Mouse (Mus musculus): Measurements from ENCODE around the gene Cox8c. TPM values are rescaled to one million over a fixed set of nuclear protein-coding genes. Genes with fewer than 3 reads are reported as not detected.
A peak's percentile ranks its signal among the peaks of the same experiment; 100 is the strongest.

The Cox8c gene
- polyA plus RNA-seq, 1 experiment from 2014 or later: not detected

DNA sequence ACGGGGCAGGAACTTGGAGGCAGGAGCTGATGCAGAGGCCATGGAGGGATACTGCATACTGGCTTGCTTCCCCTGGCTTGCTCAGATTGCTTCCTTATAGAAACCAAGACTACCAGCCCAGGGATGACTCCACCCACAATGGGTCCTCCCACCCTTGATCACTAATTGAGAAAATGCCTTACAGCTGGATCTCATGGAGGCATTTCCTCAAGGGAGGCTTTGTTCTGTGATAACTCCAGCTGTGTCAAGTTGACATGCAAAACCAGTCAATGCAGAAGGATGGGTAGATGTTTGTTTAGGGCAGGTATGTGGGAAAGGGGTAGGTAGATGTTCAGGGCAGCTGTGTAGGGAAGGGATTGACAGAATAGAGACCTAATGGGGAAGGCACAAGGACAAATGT is 31.2 kb downstream of the Cox8c start:
- no peaks in the 10 kb centered on the region for H3K4me1 ChIP-seq (ENCODE audit: insufficient read depth, low read depth, low read length)
- H3K36me3 ChIP-seq (ENCODE audit: insufficient read depth, low read length): no peaks in the 10 kb centered on the region
- DNase-seq (ENCODE audit: low spot score) (no peak), ATAC-seq (no peak)
- no peak overlapping the region for H3K9ac ChIP-seq (replicated peaks; ENCODE audit: low read depth)
- no peak for TF ChIP-seq CTCF (IDR thresholded peaks at IDR 0.05)
- TF ChIP-seq EP300 (IDR thresholded peaks at IDR 0.05): no peak
- no peak overlapping the region for H3K4me3 ChIP-seq (ENCODE audit: low read depth, low read length)
- 65% methylated on average over 1 of the region's 1 CpGs for WGBS
- H3K9me3 ChIP-seq (ENCODE audit: low read length): no peaks in the 10 kb centered on the region
- no peak overlapping the region for H3K4me2 ChIP-seq (replicated peaks; ENCODE audit: low read depth, low read length)
- H3K27ac ChIP-seq (ENCODE audit: low read length): no peak overlapping the region
- H3K27me3 ChIP-seq (replicated peaks; ENCODE audit: insufficient read depth, low read length): no peaks in the 10 kb centered on the region

DNA sequence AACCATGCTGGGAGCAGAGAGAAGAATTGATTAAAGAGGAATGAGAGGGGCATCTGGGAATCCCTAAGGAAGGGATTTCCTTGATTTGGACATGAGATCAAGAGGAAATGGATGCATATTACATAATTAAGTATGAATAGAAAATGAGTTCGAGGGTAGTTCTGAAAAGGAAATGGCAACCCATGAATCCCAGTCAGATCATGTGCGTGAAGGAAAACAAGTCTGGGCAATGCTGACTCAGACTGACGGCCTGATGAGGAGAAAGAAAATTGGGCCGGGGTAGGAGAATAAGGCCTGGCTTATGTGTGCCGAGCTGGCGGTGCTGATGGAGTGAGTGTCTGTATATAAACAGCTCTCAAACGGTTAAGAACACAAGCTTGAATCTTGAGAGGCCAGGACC is 31.7 kb downstream of the Cox8c start:
- no peaks in the 10 kb centered on the region for H3K27me3 ChIP-seq (replicated peaks; ENCODE audit: insufficient read depth, low read length)
- H3K27ac ChIP-seq (ENCODE audit: low read length): no peak overlapping the region
- no peak for ATAC-seq
- H3K4me2 ChIP-seq (replicated peaks; ENCODE audit: low read depth, low read length): no peak overlapping the region
- no peaks in the 10 kb centered on the region for H3K36me3 ChIP-seq (ENCODE audit: insufficient read depth, low read length)
- H3K4me3 ChIP-seq (ENCODE audit: low read depth, low read length): no peak overlapping the region
- H3K9ac ChIP-seq (replicated peaks; ENCODE audit: low read depth): no peak overlapping the region
- H3K4me1 ChIP-seq (ENCODE audit: insufficient read depth, low read depth, low read length): no peaks in the 10 kb centered on the region
- H3K9me3 ChIP-seq (ENCODE audit: low read length): no peaks in the 10 kb centered on the region
- 77% methylated on average over 7 of the region's 7 CpGs for WGBS
- DNase-seq (ENCODE audit: low spot score): no peak
- TF ChIP-seq EP300 (IDR thresholded peaks at IDR 0.05) (no peak), CTCF (IDR thresholded peaks at IDR 0.05) (no peak)

DNA sequence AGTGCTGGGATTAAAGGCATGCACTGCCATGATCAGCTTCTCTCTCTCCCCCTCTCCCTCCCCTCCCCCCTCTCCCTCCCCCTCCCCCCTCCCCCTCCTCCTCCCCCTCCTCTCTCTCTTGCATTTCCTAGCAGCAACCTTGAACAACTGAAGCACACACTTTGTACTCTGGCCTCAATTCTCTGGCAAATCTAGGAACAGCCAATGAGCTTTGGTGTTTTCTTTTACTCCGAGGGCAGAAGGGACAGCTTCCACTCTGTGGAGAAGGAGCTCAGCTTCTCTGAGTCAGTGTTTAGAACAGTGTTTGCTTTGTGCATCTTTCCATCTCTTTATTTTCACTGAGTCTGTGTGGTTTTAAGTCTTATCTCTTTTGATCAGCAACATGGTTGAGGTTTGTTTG is 36.8 kb downstream of the Cox8c start:
- Histone ChIP-seq H3K4me1 (ENCODE audit: insufficient read depth, low read depth, low read length) (no peaks in the 10 kb centered on the region), H3K27ac (ENCODE audit: low read length) (no peak overlapping the region), H3K36me3 (ENCODE audit: insufficient read depth, low read length) (no peaks in the 10 kb centered on the region), H3K9me3 (ENCODE audit: low read length) (no peaks in the 10 kb centered on the region), H3K27me3 (replicated peaks; ENCODE audit: insufficient read depth, low read length) (no peaks in the 10 kb centered on the region), H3K9ac (replicated peaks; ENCODE audit: low read depth) (no peak overlapping the region), H3K4me2 (replicated peaks; ENCODE audit: low read depth, low read length) (no peak overlapping the region), H3K4me3 (ENCODE audit: low read depth, low read length) (no peak overlapping the region)
- ATAC-seq (no peak), DNase-seq (ENCODE audit: low spot score) (no peak)
- TF ChIP-seq CTCF (IDR thresholded peaks at IDR 0.05) (no peak), EP300 (IDR thresholded peaks at IDR 0.05) (no peak)
- 14% methylated on average over 1 of the region's 1 CpGs for WGBS

DNA sequence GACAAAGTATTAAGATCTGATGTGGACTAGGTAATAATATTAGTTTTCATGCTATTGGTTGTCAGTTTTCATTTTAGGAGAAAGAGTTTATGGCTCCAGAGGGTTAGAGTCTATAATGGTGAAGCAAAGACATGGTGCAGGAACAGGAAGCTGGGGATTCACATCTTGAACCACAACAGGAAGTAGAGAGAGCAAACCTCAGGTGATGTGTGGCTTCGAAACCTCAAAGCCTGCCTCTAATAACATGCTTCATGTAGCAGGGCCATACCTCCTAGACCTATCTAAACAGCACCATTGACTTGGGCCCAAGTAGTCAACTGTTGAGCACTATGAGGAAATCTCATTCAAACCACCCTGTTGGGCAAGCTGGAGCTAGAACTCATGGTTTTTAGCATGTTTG is 46.5 kb downstream of the Cox8c start:
- Histone ChIP-seq H3K27me3 (replicated peaks; ENCODE audit: insufficient read depth, low read length) (peaks cover 7% of the 10 kb centered on the region; the same call in 1 of the 2 replicates), H3K27ac (ENCODE audit: low read length) (no peak overlapping the region), H3K4me1 (ENCODE audit: insufficient read depth, low read depth, low read length) (peaks cover 8% of the 10 kb centered on the region), H3K36me3 (ENCODE audit: insufficient read depth, low read length) (no peaks in the 10 kb centered on the region), H3K4me3 (ENCODE audit: low read depth, low read length) (no peak overlapping the region), H3K9me3 (ENCODE audit: low read length) (no peaks in the 10 kb centered on the region), H3K9ac (replicated peaks; ENCODE audit: low read depth) (no peak overlapping the region), H3K4me2 (replicated peaks; ENCODE audit: low read depth, low read length) (no peak overlapping the region)
- DNase-seq (ENCODE audit: low spot score) (no peak), ATAC-seq (no peak)
- no peak for TF ChIP-seq EP300 (IDR thresholded peaks at IDR 0.05)
- 87% methylated on average over 1 of the region's 1 CpGs for WGBS

DNA sequence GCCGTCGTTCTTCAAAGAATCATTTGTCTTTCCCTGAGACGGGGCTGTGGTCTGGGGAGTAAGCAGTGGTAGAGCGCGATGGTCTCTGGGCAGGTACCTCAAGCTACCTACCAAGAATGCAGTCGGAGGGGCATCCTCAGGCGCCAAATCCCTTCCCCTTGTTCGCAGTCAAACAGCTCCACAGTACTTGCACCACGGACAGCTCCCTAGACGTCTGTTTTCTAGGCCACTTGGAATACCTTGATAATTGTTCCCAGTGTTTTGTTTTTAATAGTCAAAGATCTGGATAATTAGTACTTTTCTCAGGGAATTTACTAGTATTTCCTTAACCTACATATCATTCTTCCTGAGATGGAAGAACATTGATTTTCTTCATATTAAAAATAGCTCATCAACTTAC is 48.7 kb downstream of the Cox8c start:
- Histone ChIP-seq H3K4me2 (replicated peaks; ENCODE audit: low read depth, low read length) (no peak overlapping the region), H3K27ac (ENCODE audit: low read length) (no peak overlapping the region), H3K9me3 (ENCODE audit: low read length) (no peaks in the 10 kb centered on the region), H3K36me3 (ENCODE audit: insufficient read depth, low read length) (no peaks in the 10 kb centered on the region), H3K27me3 (replicated peaks; ENCODE audit: insufficient read depth, low read length) (peaks cover 7% of the 10 kb centered on the region; the same call in 1 of the 2 replicates), H3K4me3 (ENCODE audit: low read depth, low read length) (no peak overlapping the region), H3K9ac (replicated peaks; ENCODE audit: low read depth) (no peak overlapping the region), H3K4me1 (ENCODE audit: insufficient read depth, low read depth, low read length) (peaks cover 8% of the 10 kb centered on the region)
- DNase-seq (ENCODE audit: low spot score) (no peak), ATAC-seq (no peak)
- TF ChIP-seq EP300 (IDR thresholded peaks at IDR 0.05) (no peak), CTCF (IDR thresholded peaks at IDR 0.05) (no peak)
- 22% methylated on average over 10 of the region's 10 CpGs for WGBS

DNA sequence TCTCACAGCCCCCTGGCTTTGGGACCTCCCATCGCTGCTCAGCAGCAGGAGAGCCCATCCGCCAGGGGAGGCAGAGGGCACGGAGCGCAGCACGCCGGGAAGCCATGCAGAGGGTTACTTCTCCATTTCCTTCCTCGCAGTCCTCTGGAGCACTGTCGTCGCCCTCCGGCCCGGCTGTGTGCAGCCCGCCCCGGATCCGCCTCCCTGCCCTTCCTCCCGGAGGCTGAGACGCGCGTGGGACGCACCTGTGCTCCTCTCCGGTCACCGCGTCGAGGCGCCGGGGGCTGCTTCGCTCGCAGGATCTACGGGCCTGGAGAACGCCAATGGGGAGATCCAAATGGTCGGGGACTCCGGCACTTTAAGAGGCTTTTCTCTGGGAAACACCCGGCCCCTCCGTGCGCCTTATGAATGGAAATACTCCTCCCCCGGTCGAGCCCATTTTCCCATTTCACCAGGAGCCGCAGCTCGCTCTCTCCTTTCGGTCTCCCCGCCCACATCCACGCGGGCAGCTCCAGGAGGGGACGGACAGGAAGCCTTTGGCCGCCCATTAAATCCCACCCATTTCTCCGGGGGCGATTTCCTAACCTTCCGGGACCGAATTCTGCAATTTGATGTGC is 49.8 kb downstream of the Cox8c start, which contains the start of gene Unc79:
Gene Unc79, plus strand, starts transcription at position 82 of the 617 bp plus-strand sequence.
- peaks cover 7% of the 10 kb centered on the region; the same call in 1 of the 2 replicates for H3K27me3 ChIP-seq (replicated peaks; ENCODE audit: insufficient read depth, low read length)
- H3K9ac ChIP-seq (replicated peaks; ENCODE audit: low read depth): no peak within 1 kb of the TSS
- peak within 1 kb of the TSS; percentile 38 for H3K4me3 ChIP-seq (ENCODE audit: low read depth, low read length)
- WGBS: 3% methylated on average over 45 of the region's 48 CpGs
- no peaks in the 10 kb centered on the region for H3K9me3 ChIP-seq (ENCODE audit: low read length)
- H3K27ac ChIP-seq (ENCODE audit: low read length): no peak within 1 kb of the TSS
- ATAC-seq: peak; percentile 37
- H3K36me3 ChIP-seq (ENCODE audit: insufficient read depth, low read length): no peaks in the 10 kb centered on the region
- DNase-seq (ENCODE audit: low spot score): peak; percentile 34
- peaks cover 8% of the 10 kb centered on the region for H3K4me1 ChIP-seq (ENCODE audit: insufficient read depth, low read depth, low read length)
- TF ChIP-seq EP300 (IDR thresholded peaks at IDR 0.05): no peak
- TF ChIP-seq CTCF (IDR thresholded peaks at IDR 0.05): peak; percentile 23; the same call in 1 of the 2 replicates
- H3K4me2 ChIP-seq (replicated peaks; ENCODE audit: low read depth, low read length): peak within 1 kb of the TSS; percentile 68

All from lung, postnatal 0 days (tissue).